Mouse (Mus musculus): Measurements from ENCODE around the gene P4ha2.

Gene P4ha2

GRCm38 (mm10) chr11:54100045-54100691 lies at the start of gene P4ha2:
TSS of gene P4ha2 (plus strand) at chr11:54100095.
- no peak for DNase-seq (ENCODE audit: low spot score)

GRCm38 (mm10) chr11:54050205-54050604 lies 49.7 kb upstream of the P4ha2 start:
- no peak for DNase-seq (ENCODE audit: low spot score)

GRCm38 (mm10) chr11:54051161-54051560 lies 48.7 kb upstream of the P4ha2 start:
- no peak for DNase-seq (ENCODE audit: low spot score)

- no peak for DNase-seq (ENCODE audit: low spot score)
These were observed 47.8 kb upstream of the P4ha2 start for GRCm38 (mm10) chr11:54052128-54052527.

- no peak for DNase-seq (ENCODE audit: low spot score)
These were observed 46.8 kb upstream of the P4ha2 start for GRCm38 (mm10) chr11:54053090-54053489.

GRCm38 (mm10) chr11:54054257-54054656 lies 45.6 kb upstream of the P4ha2 start:
- DNase-seq (ENCODE audit: low spot score), result no peak

GRCm38 (mm10) chr11:54056132-54056531 lies 43.8 kb upstream of the P4ha2 start:
- DNase-seq (ENCODE audit: low spot score), result no peak

- no peak for DNase-seq (ENCODE audit: low spot score)
These were observed 42.5 kb upstream of the P4ha2 start for GRCm38 (mm10) chr11:54057428-54057827.

- DNase-seq (ENCODE audit: low spot score), result no peak
These were observed 41.8 kb upstream of the P4ha2 start for GRCm38 (mm10) chr11:54058056-54058617.

DNA sequence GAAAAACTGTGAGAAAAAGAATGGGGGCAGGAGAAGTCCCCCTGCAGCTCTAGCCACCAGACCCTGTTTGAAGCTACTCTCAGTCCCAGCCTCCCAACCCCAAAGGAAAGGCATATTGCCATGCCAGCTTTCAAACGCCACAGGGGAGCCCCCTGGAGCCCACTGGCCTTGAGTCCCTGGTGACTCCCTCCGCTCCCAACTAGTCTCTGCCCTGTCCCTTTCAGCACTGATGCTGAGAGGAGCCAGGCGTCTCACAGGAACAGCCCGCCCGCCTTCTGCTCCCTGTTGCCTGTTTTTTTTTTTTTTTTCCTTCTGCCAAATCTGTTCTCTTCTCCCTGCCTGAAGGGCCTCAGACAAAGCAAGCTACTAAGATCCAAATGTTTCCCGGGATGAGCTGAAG lies 41.3 kb upstream of the P4ha2 start:
- no peak for DNase-seq (ENCODE audit: low spot score)

GRCm38 (mm10) chr11:54059526-54059925 lies 40.4 kb upstream of the P4ha2 start:
- no peak for DNase-seq (ENCODE audit: low spot score)

DNA sequence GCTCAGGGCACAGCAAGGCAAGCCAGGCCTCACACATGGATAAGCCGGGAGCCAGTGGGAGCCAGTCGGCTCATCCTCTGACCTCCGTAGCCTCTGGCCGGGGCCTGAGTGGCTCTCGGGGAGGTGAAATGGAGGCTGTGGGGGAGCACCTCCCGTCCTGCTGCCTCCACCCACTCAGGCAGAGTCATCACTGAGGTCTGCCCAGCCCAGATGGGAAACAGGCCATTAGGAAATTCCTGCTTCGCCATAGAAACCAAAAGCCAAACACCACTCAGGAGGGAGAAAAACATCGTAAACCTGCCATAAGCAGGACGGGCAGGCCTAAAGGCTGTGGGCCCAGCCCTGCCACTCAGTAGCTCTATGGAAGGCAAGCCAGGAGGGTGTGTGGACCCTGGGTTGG lies 39.6 kb upstream of the P4ha2 start:
- no peak for DNase-seq (ENCODE audit: low spot score)

DNA sequence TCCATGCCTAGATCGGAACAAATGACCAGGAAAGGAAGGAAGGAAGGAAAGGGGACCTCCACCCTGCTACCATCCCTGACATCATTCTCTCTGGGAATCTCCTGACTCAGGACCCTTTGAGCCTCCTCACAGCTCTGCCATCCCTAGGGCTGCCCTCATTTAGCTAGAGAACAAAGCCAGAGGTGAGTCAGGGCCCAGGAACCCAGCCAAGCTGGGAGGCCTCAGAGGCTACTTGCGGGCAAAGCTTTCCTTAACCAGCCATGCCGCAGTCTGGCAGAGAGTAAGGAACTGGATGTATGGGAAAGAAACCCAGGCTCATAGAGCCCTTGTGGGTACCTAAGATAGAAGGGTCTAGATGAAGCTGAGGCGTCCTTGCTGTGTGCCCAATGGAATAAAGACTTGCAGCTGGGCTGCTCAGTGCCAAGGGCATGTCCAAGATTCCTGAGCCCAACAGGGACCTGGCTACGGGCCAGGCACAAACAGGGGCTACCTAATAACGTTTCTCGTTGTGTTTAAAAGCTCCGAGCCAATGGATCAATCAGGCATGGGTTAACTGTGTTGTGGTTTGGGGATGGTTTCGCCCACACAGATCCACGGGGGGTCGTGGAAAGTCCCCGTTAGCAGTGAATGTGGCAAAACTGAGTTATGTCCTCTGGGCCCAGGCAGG lies 37.7 kb upstream of the P4ha2 start:
- DNase-seq (ENCODE audit: low spot score), result no peak

- DNase-seq (ENCODE audit: low spot score), result no peak
These were observed 37.0 kb upstream of the P4ha2 start for GRCm38 (mm10) chr11:54062753-54063471.

GRCm38 (mm10) chr11:54063472-54063775 lies 36.5 kb upstream of the P4ha2 start:
- no peak for DNase-seq (ENCODE audit: low spot score)

DNA sequence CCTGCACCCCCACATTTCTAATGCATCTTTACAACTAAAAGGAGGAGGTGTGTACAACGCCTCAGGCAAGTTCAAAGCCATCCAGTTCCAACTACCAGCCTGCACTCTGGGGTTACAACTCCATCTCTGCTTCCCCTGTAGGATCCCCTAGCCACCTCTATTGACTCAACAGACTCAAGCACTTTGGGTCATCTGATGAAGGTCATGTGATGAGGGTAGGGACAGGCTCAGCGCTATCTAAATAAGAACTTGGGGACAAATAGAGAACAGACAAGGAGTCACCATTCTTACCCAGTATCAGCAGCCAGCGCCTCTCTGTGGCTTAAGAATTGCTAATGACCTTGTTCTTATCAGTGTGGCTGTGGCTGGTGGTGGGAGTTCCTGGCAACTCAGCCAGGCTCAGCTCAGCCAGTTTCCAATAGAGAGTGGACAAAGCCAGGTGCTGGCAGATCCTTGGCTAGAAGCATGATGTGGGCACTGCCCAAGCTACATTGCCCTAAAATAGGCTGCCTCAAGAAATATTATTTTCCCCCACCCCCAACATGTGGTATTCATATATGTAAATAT lies 35.4 kb upstream of the P4ha2 start:
- no peak for DNase-seq (ENCODE audit: low spot score)

DNA sequence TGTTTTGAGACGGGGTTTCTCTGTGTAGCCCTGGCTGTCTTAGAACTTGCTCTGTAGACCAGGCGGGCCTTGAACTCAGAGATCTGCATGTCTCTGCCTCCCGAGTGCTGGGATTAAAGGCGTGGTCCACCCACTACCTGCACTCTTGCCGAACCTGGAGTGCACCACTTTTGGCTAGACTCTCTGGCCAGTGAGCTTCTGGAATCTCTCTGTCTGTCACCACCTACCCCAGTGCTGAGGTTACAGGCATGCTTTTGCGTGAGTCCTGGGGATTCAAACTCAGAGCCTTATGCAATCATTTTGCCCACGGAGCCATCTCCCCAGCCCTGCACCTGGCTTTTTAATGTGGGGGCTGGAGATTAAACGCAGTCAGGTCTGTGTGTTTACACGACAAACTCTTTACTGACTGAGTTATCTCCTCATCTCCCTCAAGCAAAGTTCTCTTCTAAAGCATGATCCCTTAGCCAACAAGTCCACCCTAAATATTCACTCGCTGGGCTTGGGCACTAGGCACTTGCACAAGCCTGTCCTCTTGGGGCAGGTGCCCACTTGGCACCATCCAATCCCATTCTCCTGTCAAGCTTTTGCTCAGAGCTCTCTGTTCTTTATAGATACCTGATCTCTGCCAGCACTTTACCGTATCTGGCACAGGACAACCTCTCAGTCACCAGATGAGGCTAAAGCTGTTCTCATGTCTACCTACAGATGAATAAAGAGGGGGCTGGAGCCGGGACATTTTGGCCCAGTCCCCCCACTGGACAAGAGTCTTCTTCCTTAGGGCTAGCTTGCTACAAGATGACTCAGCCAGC lies 34.6 kb upstream of the P4ha2 start:
- no peak for DNase-seq (ENCODE audit: low spot score)

- no peak for DNase-seq (ENCODE audit: low spot score)
These were observed 34.0 kb upstream of the P4ha2 start for GRCm38 (mm10) chr11:54065915-54066178.

DNA sequence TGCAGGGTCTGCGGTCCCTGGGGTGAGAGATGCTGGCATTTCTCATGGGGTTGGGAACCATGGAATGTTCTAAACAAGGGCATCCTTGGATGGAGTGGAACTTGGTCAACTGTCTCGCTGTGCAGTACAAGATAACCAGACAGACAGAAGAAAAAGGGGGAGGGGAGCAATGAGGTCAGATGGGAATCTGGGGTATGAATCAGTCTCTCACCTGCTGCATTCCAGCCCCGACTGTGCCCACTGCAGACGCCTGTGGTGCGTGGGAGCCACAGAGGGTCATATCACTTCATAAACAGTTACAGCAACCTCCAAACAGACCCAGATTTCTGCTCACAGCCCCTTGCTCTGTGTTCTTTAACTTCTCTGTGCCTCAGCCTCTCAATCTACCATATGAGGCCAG lies 33.5 kb upstream of the P4ha2 start:
- no peak for DNase-seq (ENCODE audit: low spot score)

DNA sequence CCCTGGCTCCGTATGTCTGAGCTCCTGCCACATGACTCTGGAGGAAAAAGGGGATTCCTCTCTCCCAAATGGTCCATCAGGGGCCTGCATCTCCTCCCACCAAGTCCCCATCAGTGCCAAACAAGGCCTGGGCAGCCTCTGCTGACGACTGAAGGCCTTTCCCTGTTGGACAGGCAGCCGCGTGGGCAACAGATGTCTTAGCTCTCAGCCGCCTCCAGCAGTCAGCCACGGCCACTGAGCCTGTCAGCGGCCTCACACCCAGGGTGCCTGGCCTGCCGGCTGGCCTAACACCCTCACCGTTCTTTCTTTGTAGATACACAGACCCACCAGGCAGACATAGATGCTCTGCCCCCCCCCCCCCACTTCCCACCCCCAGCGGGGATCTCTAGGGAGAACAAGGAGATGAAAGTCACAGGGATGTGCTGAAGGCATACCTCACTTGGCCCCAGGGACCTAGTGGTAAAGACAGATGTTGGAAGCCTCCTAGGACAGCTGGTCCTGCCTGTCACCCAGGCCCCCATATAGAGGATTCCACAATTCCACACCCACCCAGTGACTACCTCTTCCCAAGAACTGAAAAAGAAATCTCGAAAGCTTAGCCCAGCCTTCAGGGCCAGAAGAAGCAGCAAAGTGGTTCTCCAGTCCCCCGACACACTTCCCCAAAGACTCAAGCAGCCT lies 32.4 kb upstream of the P4ha2 start:
- no peak for DNase-seq (ENCODE audit: low spot score)

DNA sequence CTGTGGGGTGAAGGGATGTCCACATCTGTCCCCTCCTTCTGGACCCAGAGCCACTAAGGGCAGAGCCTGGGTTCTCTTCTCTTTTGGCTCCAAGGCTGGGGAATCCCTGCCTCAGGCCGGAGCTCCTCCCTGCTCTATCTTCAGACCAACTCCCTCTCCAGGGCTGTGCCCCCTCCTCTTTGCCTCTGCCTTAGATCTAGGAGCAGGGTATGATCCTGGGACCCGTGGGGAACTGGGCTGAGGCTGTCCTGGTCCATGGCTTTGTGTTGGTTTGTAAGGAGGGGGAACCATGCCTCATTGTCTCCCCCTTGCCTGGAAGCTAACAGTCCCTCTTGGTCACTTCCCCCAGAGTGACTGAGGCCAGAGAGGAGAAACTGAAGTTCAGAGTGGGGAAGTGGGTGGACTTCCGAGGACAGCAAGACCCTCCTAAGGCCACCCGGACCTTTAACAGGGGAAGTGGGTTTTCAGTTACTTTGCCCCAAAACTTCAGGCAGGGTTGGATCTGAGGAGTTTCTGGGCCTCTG lies 31.8 kb upstream of the P4ha2 start:
- no peak for DNase-seq (ENCODE audit: low spot score)
